Mouse (Mus musculus): ENCODE measurements around the gene Samd4b.

- TF ChIP-seq POLR2A (IDR thresholded peaks at IDR 0.05; ENCODE audit: borderline replicate concordance, extremely low read depth, low read depth, low read length) (no peak), CTCF (IDR thresholded peaks at IDR 0.05; ENCODE audit: insufficient read depth, low read length) (no peak)
Observed at GRCm38 (mm10) chr7:28581721-28582120, 16.2 kb downstream of the Samd4b start.

Data from lung, adult 2 months (tissue).